Mouse (Mus musculus): ENCODE data around the gene Olfr304.
"Not testable (repeated sequence)": the region's sequence is repeated elsewhere in the genome, so short reads cannot be mapped to it uniquely, and the experiment has no call there.

Olfr304 gene

GRCm38 (mm10) chr7:86386558-86386957 lies at the start of gene Olfr304:
Gene Olfr304, minus strand, starts transcription at chr7:86386658.
- DNase-seq (ENCODE audit: low read depth, low spot score): no peak

GRCm38 (mm10) chr7:86403546-86403945 lies 17.1 kb upstream of the Olfr304 start, which contains the start of gene Olfr301:
Gene Olfr301, plus strand, starts transcription at chr7:86403846.
- no peak for DNase-seq (ENCODE audit: low read depth, low spot score)

GRCm38 (mm10) chr7:86397689-86398088 lies 11.2 kb upstream of the Olfr304 start, which contains the start of gene Olfr303:
Gene Olfr303, minus strand, starts transcription at chr7:86397789.
- DNase-seq (ENCODE audit: low read depth, low spot score): no peak

- DNase-seq (ENCODE audit: low read depth, low spot score): no peak
These were observed 689 bp downstream of the Olfr304 start for GRCm38 (mm10) chr7:86385769-86386168.

- no peak for DNase-seq (ENCODE audit: low read depth, low spot score)
These were observed 19.6 kb downstream of the Olfr304 start, which contains the start of gene Olfr305 for GRCm38 (mm10) chr7:86366828-86367227. Gene Olfr305, minus strand, starts transcription at chr7:86366928.

- DNase-seq (ENCODE audit: low read depth, low spot score): not testable (repeated sequence)
These were observed 40.2 kb downstream of the Olfr304 start for GRCm38 (mm10) chr7:86346296-86346695.

- DNase-seq (ENCODE audit: low read depth, low spot score): no peak
These were observed 42.2 kb downstream of the Olfr304 start for GRCm38 (mm10) chr7:86344253-86344652.

- no peak for DNase-seq (ENCODE audit: low read depth, low spot score)
These were observed 43.4 kb downstream of the Olfr304 start for GRCm38 (mm10) chr7:86342881-86343565.

- DNase-seq (ENCODE audit: low read depth, low spot score): no peak
These were observed 49.0 kb downstream of the Olfr304 start, which contains the start of gene Olfr307 for GRCm38 (mm10) chr7:86337486-86337885. Gene Olfr307, minus strand, starts transcription at chr7:86337586.

All from CD4-positive, CD25-positive, alpha-beta regulatory T cell, adult 2 months (primary cell).